Mouse (Mus musculus) fat pad, adult 2 months (tissue): ENCODE measurements at regions not wholly inside any gene's neighbourhood (a gene's known extent, or its start where the extent isn't known, plus 50 kb on each side); places are given as distances from the start of the nearest gene placed in this dataset.

Experiments used
- DNase-seq: peaks from one replicate; pipeline ENCODE4 v3.0.0-alpha.2; 2011; ENCODE audit warnings: low read depth, low spot score; ENCODE audit errors: extremely low read depth

GRCm38 (mm10) chr16:24258991-24259390, 134.3 kb upstream of the Lpp start:
- no peak for DNase-seq

GRCm38 (mm10) chr16:24255037-24255436, 138.3 kb upstream of the Lpp start:
- DNase-seq = no peak

DNA sequence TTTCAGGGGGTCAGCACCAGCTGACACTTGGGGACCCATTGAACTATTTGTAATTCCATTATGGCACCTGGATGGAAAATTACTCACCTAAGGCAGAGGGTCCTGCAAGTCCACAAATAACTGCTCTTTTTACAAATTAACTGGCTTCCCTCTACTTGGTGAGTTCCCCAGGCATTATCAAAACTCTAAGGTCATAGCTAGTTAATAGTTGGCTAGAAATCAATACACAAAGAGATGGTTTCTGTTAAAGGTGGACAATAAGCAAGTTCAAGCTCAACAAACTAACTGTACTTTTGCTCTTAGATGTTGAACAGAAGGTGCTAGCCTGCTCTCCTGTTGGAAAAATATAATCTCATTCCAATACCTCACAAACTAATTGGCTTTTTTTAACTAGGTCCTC, 138.7 kb upstream of the Lpp start:
- DNase-seq = no peak

DNA sequence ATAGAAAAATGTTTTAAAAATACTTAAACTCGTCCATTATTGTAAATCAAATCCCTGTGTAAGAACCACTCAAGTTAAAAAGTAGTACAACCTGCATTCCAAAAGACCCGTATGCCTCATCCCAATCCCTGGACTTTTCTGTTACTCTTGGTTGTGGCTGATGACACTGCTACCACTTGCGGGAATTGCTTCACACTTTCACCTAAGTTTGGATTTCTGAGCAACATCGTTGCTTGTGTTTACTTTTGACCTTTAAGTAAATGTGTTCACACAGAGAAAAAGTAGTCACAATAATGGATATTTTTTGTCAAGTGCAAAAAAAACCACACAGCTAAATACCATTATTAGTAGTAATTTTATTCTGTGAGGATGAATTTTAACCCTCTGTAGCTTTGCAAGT, 139.2 kb upstream of the Lpp start:
- DNase-seq = no peak

- no peak for DNase-seq
Measured at GRCm38 (mm10) chr16:24247291-24247690, 146.0 kb upstream of the Lpp start.

DNA sequence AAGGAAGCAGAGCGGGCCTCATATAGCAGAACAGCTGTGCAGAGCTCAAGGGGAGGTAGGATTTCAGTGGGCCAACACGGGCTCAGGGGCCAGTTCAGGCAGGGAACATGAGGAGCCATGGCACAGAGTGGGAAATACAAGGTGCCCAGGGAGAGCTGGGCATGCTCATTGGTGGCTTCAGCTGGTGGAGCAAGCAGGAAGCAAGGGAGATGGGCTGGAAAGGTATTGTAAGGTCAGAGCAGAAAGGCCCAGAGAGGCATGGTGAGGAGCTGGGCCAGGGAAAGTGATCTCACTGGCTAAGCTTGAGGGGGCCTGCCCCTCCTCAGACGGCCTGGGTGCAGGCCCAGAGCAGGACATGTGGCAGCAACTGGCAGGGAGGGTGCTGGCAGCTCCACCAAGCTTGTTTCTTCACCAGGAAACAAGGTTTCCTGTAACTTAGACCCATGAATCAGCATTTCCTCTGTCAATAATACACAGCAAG, 155.2 kb upstream of the Lpp start:
- DNase-seq = no peak

GRCm38 (mm10) chr16:24237425-24237824, 155.9 kb upstream of the Lpp start:
- DNase-seq = no peak

DNA sequence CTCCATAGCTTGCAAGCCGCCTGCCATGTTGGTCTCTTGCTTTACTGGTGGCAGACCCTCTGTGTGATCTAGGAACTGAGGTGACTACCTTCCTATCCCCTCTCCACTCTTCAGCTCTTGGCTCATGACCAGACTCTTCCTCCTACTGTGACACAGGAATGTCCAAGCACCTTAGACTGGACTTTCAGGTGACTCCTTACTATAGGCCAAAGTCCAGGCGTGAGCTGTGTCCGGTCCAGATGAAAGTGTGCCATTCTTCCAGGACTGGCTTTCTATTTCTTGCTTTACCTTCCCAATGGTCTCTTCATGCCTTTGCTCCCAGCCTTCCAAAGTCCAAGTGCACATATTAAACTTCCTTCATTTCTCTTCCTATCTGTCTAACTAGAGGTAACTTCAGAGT, 156.3 kb upstream of the Lpp start:
- DNase-seq = no peak

GRCm38 (mm10) chr16:24236511-24236910, 156.8 kb upstream of the Lpp start:
- DNase-seq = no peak

GRCm38 (mm10) chr16:24234795-24235194, 158.5 kb upstream of the Lpp start:
- DNase-seq = no peak

DNA sequence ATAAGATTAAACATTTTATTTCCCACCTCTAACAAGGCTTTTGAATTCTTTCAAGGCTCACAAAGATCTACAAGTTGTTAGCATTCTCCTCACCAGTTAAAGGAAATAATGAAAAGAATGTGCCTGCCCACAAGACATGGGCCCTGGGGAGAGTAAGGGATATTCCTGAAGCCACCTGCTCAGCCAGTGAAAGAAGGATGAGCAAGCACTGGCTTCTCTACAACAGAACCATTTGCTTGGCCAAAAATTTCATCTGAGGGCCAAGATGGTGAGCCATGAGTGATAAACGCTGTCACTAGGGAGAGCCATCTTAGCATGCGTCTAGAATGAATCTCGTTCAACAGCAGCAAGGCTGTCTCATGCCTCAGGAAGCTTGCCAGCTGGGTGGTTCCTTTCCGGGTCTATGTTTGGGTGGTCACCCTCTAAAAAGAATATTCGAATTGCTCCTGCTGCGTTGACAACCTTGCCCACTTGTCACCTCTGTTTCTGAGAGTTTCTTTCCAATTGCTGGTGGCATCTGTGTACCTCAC, 161.2 kb upstream of the Lpp start:
- DNase-seq = no peak

DNA sequence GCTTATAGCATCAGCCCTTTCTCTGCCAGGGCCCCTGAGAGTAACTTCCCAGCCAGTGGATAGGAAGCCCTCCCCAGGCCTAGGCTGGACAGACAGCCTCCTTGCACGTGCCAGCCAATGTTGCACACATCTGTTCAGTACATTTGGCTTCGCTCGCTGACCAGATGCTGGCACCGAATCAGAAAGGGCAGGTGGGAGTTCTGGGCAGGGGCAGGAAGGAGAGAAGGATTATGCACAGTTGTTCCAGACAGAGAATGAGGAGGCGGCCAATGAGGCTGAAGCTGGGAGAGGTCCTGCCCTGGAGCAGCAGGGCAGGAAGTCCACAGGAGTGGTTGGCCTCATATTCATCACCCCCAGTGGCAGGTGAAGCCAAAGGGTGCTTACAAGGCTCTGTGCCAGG, 161.8 kb upstream of the Lpp start:
- no peak for DNase-seq

DNA sequence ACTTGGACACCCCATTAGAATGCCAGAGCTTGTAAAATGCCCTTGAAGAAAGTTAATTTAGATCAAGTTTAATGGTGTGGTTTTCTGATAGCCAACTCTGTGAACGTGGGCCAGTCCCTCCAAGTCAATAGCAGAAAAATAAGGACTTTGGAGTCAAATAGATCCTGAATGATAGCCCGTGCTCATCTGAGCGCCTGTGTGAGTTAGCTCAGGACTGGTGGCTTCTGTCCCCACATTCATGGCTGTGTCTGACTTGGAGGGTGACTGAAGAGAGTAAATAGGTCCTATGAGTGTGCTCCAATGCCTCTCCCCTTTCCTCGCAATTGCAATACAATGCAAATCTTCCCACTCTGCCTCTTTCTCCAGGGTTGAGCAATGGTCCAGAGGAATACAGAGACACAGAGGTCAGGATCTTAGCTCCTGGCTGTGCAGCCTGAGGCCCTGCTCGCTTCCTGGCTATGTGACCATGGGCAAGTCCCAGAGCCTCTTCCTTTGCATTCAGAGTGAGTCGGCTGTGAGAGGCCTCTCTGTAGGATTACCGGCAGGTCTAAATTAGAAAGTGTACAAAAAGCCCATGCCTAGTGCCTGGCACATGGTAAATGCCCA, 164.2 kb upstream of the Lpp start:
- no peak for DNase-seq

GRCm38 (mm10) chr16:24225897-24226296, 167.4 kb upstream of the Lpp start:
- DNase-seq = no peak

GRCm38 (mm10) chr16:24225090-24225489, 168.2 kb upstream of the Lpp start:
- DNase-seq = no peak

- DNase-seq = no peak
Measured at GRCm38 (mm10) chr16:24223901-24224300, 169.4 kb upstream of the Lpp start.

DNA sequence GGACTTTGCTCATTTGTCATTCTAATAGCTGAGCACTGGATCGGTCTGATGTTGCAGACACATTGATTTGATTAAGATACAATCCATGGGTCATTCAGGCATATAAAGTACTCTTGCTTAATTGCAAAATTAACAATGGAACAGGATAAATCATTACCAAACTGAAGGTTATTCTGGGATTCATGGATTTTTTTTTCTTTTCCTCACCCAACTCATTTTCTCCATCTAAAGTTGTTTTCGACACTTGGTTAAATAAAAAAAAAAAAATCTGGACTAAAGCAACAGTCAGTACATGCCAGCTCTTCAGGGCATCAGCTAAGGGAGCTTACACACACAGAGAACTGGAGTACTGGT, 169.8 kb upstream of the Lpp start:
- no peak for DNase-seq

DNA sequence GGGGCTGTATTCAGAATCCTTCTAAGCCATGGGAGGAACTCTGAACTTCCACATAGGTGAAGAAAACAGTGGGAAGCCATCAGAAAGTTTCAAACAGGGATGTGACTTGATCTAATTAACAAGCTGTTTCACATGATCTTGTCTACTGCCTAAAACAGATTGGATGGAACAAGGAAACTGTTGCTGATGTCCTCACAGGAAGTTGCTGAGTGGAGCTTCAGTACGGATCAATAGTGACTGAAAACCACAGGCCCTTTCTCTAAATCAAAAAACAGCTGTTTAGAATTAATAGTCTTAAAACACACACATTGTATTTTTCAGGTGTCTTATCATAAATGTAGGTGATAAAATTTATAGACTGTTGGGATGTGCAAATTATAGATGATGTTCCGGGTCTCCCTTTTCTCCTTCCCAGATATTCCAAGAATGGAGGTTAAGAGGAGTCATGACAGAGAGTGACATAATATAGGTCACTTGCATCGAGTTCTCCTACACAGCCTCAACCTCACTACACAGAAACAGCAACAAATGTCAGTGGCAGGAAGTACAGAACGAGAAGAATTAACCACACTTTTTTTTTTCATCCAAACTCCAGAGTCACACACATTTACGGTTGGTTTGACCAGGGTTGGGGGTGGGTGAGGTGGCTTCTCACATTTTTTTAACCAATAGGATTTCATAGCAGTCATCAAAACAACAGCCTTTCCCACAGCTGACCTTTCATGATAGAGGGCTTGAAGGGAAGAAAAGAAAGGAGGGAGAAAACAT, 170.4 kb upstream of the Lpp start:
- no peak for DNase-seq

DNA sequence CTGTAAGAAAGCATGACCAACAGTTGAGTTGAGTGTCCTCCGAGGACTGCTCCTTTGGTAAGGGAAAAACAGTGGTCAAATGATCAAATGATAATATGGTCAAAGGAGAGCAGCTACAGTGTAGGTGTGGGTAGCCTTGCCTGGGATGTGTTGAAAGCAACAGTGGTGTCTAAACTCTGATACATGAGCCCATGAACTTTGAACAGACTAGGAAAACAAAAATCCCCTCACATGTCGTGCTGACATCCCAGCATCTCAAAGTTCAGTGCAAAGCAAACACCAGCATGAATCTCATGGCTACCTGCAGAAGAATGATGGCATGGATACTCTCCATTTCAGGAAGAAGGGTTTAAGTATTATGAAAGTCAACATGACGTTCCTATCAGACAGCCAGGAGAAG, 171.3 kb upstream of the Lpp start:
- no peak for DNase-seq

DNA sequence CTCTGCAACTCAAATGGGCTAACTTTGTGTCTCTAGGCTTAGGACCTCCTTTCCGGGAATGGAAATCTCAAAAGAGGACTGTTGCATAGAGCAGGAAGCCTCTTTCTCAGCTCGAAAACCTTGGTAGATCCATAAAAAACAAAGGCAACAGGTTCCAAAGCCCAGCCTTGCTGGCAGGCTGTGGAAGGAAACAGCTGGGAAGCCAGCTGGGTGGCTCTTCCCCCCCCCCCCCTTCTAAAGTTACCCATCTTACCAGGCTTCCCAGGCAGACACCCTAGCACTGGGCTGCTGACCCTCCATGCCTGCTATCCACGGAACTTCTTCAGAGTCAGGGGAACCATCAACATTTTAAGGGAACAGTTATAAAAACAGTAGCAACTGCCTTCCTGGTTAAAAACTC, 172.7 kb upstream of the Lpp start:
- DNase-seq = no peak

- DNase-seq = no peak
Measured at GRCm38 (mm10) chr16:24219691-24220090, 173.6 kb upstream of the Lpp start.

DNA sequence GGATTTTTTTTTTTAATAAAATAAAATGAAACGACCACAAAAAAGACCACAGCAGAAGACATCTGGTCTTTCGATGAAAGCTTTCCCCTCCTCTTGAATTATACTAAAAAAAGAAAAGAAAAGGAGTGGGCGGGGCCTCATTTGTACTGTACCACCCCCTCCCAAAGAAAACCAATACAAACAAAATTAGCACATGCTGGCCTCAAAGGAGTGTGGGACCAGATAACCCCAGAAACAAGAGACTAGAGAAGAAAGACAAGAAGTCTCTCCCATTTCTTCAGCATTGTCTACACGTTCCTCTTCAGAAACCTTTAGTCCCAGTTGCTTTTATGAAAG, 174.5 kb upstream of the Lpp start:
- DNase-seq = no peak
